Mouse (Mus musculus) liver, adult 2 months (tissue): ENCODE results near the gene Peak1.

Experiments
- CTCF ChIP-seq: fragments of 200-500 bp; IDR thresholded peaks from 2 replicates; pipeline ENCODE4 v1.5.1; 2011; ENCODE audit warnings: low read depth, low read length, control low read depth
- POLR2A ChIP-seq: fragments of 200-500 bp; IDR thresholded peaks from 2 replicates; pipeline ENCODE4 v1.6.1; 2011; ENCODE audit warnings: low read length, control low read depth; ENCODE audit not compliant: insufficient read depth; ENCODE audit errors: extremely low read depth

DNA sequence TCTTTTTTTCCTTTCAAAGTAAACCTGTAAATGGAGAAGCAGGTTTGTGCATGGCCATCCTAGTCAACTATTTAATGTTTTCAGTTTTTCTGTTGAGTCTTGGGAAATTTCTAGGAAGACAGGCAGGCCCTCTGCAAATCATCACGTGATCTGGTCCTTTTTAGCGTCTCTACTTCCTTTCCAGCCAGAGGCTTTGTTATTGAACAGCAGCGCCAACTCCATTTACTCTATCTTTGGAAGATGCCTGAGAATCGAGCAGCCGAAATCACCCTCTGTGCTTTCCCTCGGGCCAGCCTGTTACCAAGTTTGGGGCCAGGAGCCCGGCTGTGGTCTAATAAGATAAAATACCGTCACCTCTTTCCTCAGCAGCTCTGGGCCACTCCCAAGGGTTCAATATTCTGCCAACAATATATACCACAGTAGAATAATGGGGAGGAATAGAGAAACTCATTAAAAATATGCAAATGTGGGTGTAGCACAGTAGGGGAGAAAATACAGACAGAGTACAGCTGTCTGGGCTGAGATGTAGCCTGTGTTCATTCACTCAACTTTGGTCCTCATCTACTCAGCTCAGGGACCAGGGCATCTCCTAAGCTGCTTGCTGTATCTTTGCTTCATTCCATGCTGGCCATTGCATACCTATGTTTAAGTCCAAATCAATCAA is 237.6 kb downstream of the Peak1 start:
- no peak for TF ChIP-seq CTCF
- no peak for TF ChIP-seq POLR2A
